Mouse (Mus musculus): ENCODE data around the gene Sorcs2. TPM values are rescaled to one million over a fixed set of nuclear protein-coding genes. Genes with fewer than 3 reads are reported as not detected.
"Not testable (repeated sequence)": the region's sequence is repeated elsewhere in the genome, so short reads cannot be mapped to it uniquely, and the experiment has no call there.

The Sorcs2 gene
- polyA plus RNA-seq, 1 experiment from 2014 or later, result 1.7 TPM

GRCm38 (mm10) chr5:36248022-36248421 lies 149.9 kb downstream of the Sorcs2 start:
- DNase-seq (ENCODE audit: low spot score), result no peak

GRCm38 (mm10) chr5:36237526-36237925 lies 160.4 kb downstream of the Sorcs2 start:
- not testable (repeated sequence) for DNase-seq (ENCODE audit: low spot score)

GRCm38 (mm10) chr5:36230301-36230780 lies 167.6 kb downstream of the Sorcs2 start:
- no peak for DNase-seq (ENCODE audit: low spot score)

GRCm38 (mm10) chr5:36228405-36229370 lies 169.3 kb downstream of the Sorcs2 start:
- no peak for DNase-seq (ENCODE audit: low spot score)

- no peak for DNase-seq (ENCODE audit: low spot score)
These were observed 171.6 kb downstream of the Sorcs2 start for GRCm38 (mm10) chr5:36226296-36226695.

GRCm38 (mm10) chr5:36225855-36226254 lies 172.1 kb downstream of the Sorcs2 start:
- DNase-seq (ENCODE audit: low spot score), result no peak

- peak; percentile 58 for DNase-seq (ENCODE audit: low spot score)
These were observed 174.2 kb downstream of the Sorcs2 start for GRCm38 (mm10) chr5:36223787-36224186.

GRCm38 (mm10) chr5:36220626-36221025 lies 177.3 kb downstream of the Sorcs2 start:
- DNase-seq (ENCODE audit: low spot score), result no peak

- no peak for DNase-seq (ENCODE audit: low spot score)
These were observed 177.8 kb downstream of the Sorcs2 start for GRCm38 (mm10) chr5:36220105-36220504.

GRCm38 (mm10) chr5:36213310-36213709 lies 184.6 kb downstream of the Sorcs2 start:
- DNase-seq (ENCODE audit: low spot score), result peak; percentile 34

GRCm38 (mm10) chr5:36208803-36209202 lies 189.1 kb downstream of the Sorcs2 start:
- DNase-seq (ENCODE audit: low spot score), result no peak

- DNase-seq (ENCODE audit: low spot score), result no peak
These were observed 192.5 kb downstream of the Sorcs2 start for GRCm38 (mm10) chr5:36205397-36205796.

GRCm38 (mm10) chr5:36203916-36204315 lies 194.0 kb downstream of the Sorcs2 start, which contains the start of gene Psapl1:
Psapl1 (plus strand) TSS chr5:36204021.
- DNase-seq (ENCODE audit: low spot score), result no peak

GRCm38 (mm10) chr5:36203421-36203820 lies 194.5 kb downstream of the Sorcs2 start:
- no peak for DNase-seq (ENCODE audit: low spot score)

GRCm38 (mm10) chr5:36202781-36203180 lies 195.2 kb downstream of the Sorcs2 start:
- DNase-seq (ENCODE audit: low spot score), result no peak

- no peak for DNase-seq (ENCODE audit: low spot score)
These were observed 198.4 kb downstream of the Sorcs2 start for GRCm38 (mm10) chr5:36199519-36199918.

- no peak for DNase-seq (ENCODE audit: low spot score)
These were observed 202.5 kb downstream of the Sorcs2 start for GRCm38 (mm10) chr5:36195436-36195835.

- no peak for DNase-seq (ENCODE audit: low spot score)
These were observed 203.3 kb downstream of the Sorcs2 start for GRCm38 (mm10) chr5:36194631-36195030.

- DNase-seq (ENCODE audit: low spot score), result no peak
These were observed 205.3 kb downstream of the Sorcs2 start for GRCm38 (mm10) chr5:36192677-36193076.

- DNase-seq (ENCODE audit: low spot score), result peak; percentile 27
These were observed 206.1 kb downstream of the Sorcs2 start for GRCm38 (mm10) chr5:36191876-36192275.

GRCm38 (mm10) chr5:36191285-36191684 lies 206.7 kb downstream of the Sorcs2 start:
- no peak for DNase-seq (ENCODE audit: low spot score)

- no peak for DNase-seq (ENCODE audit: low spot score)
These were observed 209.6 kb downstream of the Sorcs2 start for GRCm38 (mm10) chr5:36188310-36188709.

Data from thymus, postnatal 0 days (tissue).